Mouse (Mus musculus) MEL (cell line): ENCODE data around the gene Daxx. TPM values are rescaled to one million over a fixed set of nuclear protein-coding genes. Genes with fewer than 3 reads are reported as not detected.

Experiments
- DNase-seq: peaks from one replicate; pipeline ENCODE4 v3.0.0; 2011; ENCODE audit warnings: low read depth, low spot score
- H3K27ac ChIP-seq: 2 replicates; pipeline ENCODE4 v1.5.1; 2012; ENCODE audit warnings: low read depth, mild to moderate bottlenecking, control low read depth, low read length, moderate library complexity; ENCODE audit not compliant: control insufficient read depth
- H3K27me3 ChIP-seq, 2 experiments: fragments of 150-350 bp in 1 of 2; sonication (generic) in 1 of 2; 2 replicates each; pipeline ENCODE4 v1.6.1; 2012; ENCODE audit warnings: low read length in 2 of 2, mild to moderate bottlenecking in 2 of 2, improper control_type of control experiment in 1 of 2, moderate library complexity in 1 of 2; ENCODE audit not compliant: insufficient read depth in 2 of 2, control insufficient read depth in 1 of 2
- H3K36me3 ChIP-seq, 2 experiments: 2 replicates each; pipeline ENCODE4 v1.6.1; 2012 to 2014; ENCODE audit warnings: low read length in 2 of 2, improper control_type of control experiment in 1 of 2, inconsistent platforms in 1 of 2, mild to moderate bottlenecking in 1 of 2; ENCODE audit not compliant: insufficient read depth in 2 of 2, control insufficient read depth in 1 of 2
- H3K4me1 ChIP-seq, 2 experiments: fragments of 150-350 bp in 1 of 2; sonication (generic) in 1 of 2; 2 replicates each; pipeline ENCODE4 v1.6.1; 2012; ENCODE audit warnings: low read length in 2 of 2, improper control_type of control experiment in 1 of 2, mild to moderate bottlenecking in 1 of 2; ENCODE audit not compliant: insufficient read depth in 2 of 2, control insufficient read depth in 1 of 2
- H3K4me3 ChIP-seq, 2 experiments: fragments of 150-350 bp in 1 of 2; sonication (generic) in 1 of 2; 2 replicates each; pipeline ENCODE4 v1.5.1; 2012; ENCODE audit warnings: low read depth in 2 of 2, low read length in 2 of 2, mild to moderate bottlenecking in 2 of 2, moderate library complexity in 2 of 2, control low read depth in 1 of 2, improper control_type of control experiment in 1 of 2; ENCODE audit not compliant: control insufficient read depth in 1 of 2, insufficient read depth in 1 of 2
- H3K79me2 ChIP-seq: 2 replicates; pipeline ENCODE4 v1.6.1; 2012; ENCODE audit warnings: mild to moderate bottlenecking, low read length, moderate library complexity; ENCODE audit not compliant: control insufficient read depth, poor library complexity, insufficient read depth
- H3K9ac ChIP-seq: 2 replicates; pipeline ENCODE4 v1.6.1; 2012; ENCODE audit warnings: low read depth, mild to moderate bottlenecking, control low read depth, low read length, moderate library complexity; ENCODE audit not compliant: control insufficient read depth, poor library complexity, severe bottlenecking
- H3K9me3 ChIP-seq: fragments of 150-350 bp; sonication (generic); replicated peaks from 2 replicates; pipeline ENCODE4 v1.6.1; 2012; ENCODE audit warnings: mild to moderate bottlenecking, low read length, improper control_type of control experiment, moderate library complexity; ENCODE audit not compliant: insufficient read depth
- CHD1 ChIP-seq: IDR thresholded peaks from 2 replicates; pipeline ENCODE4 v1.6.1; 2012; ENCODE audit warnings: low read depth, mild to moderate bottlenecking, inconsistent platforms, low read length, improper control_type of control experiment
- CHD2 ChIP-seq: IDR thresholded peaks from 2 replicates; pipeline ENCODE4 v1.6.1; 2011; ENCODE audit warnings: low read length, improper control_type of control experiment
- CTCF ChIP-seq, 3 experiments: IDR thresholded peaks in 2 of 3; conservative IDR thresholded peaks in 1 of 3; 2 replicates each; pipeline ENCODE4 v1.5.1; 2011 to 2012; ENCODE audit warnings: low read length in 3 of 3, low read depth in 2 of 3, mild to moderate bottlenecking in 2 of 3, improper control_type of control experiment in 1 of 3, inconsistent platforms in 1 of 3, mixed read lengths in 1 of 3, moderate library complexity in 1 of 3; ENCODE audit not compliant: control insufficient read depth in 1 of 3, insufficient read depth in 1 of 3, poor library complexity in 1 of 3, severe bottlenecking in 1 of 3
- E2F4 ChIP-seq: IDR thresholded peaks from 2 replicates; pipeline ENCODE4 v1.6.1; 2011; ENCODE audit warnings: low read depth, low read length, improper control_type of control experiment, borderline replicate concordance
- ELF1 ChIP-seq: IDR thresholded peaks from 2 replicates; pipeline ENCODE4 v1.6.1; 2014; ENCODE audit warnings: low read depth, mild to moderate bottlenecking, inconsistent platforms, low read length, improper control_type of control experiment, moderate library complexity
- EP300 ChIP-seq, 2 experiments: IDR thresholded peaks; 2 replicates each; pipeline ENCODE4 v1.6.1; 2011; ENCODE audit warnings: improper control_type of control experiment in 2 of 2, low read length in 2 of 2, low read depth in 1 of 2, mild to moderate bottlenecking in 1 of 2
- ETS1 ChIP-seq: IDR thresholded peaks from 2 replicates; pipeline ENCODE4 v1.6.1; 2012; ENCODE audit warnings: low read depth, mild to moderate bottlenecking, inconsistent platforms, low read length, improper control_type of control experiment, moderate library complexity
- MAFK ChIP-seq: IDR thresholded peaks from 2 replicates; pipeline ENCODE4 v1.6.1; 2011; ENCODE audit warnings: low read depth, mild to moderate bottlenecking, low read length, improper control_type of control experiment, borderline replicate concordance
- MAX ChIP-seq: IDR thresholded peaks from 2 replicates; pipeline ENCODE4 v1.6.1; 2011; ENCODE audit warnings: low read length, improper control_type of control experiment
- MAZ ChIP-seq: IDR thresholded peaks from 2 replicates; pipeline ENCODE4 v1.6.1; 2012; ENCODE audit warnings: low read depth, mild to moderate bottlenecking, inconsistent platforms, low read length, improper control_type of control experiment
- MXI1 ChIP-seq: IDR thresholded peaks from 2 replicates; pipeline ENCODE4 v1.6.1; 2011; ENCODE audit warnings: mild to moderate bottlenecking, low read depth, low read length, improper control_type of control experiment
- MYB ChIP-seq: IDR thresholded peaks from 2 replicates; pipeline ENCODE4 v1.6.1; 2011; ENCODE audit warnings: mild to moderate bottlenecking, low read depth, low read length, improper control_type of control experiment
- MYC ChIP-seq: IDR thresholded peaks from 2 replicates; pipeline ENCODE4 v1.6.1; 2011; ENCODE audit warnings: low read depth, mild to moderate bottlenecking, low read length, improper control_type of control experiment, moderate library complexity
- NELFE ChIP-seq: IDR thresholded peaks from 2 replicates; pipeline ENCODE4 v1.6.1; 2011; ENCODE audit warnings: low read depth, low read length, improper control_type of control experiment
- POLR2A ChIP-seq, 2 experiments: IDR thresholded peaks; 2 replicates each; pipeline ENCODE4 v1.6.1; 2011 to 2012; ENCODE audit warnings: low read length in 2 of 2, mild to moderate bottlenecking in 2 of 2, control low read depth in 1 of 2, improper control_type of control experiment in 1 of 2, low read depth in 1 of 2, moderate library complexity in 1 of 2; ENCODE audit not compliant: control insufficient read depth in 1 of 2, insufficient read depth in 1 of 2, poor library complexity in 1 of 2
- POLR2AphosphoS2 ChIP-seq: IDR thresholded peaks from 2 replicates; pipeline ENCODE4 v1.6.1; 2011; ENCODE audit warnings: low read length, improper control_type of control experiment
- POLR2AphosphoS5 ChIP-seq: IDR thresholded peaks from 2 replicates; pipeline ENCODE4 v1.6.1; 2012; ENCODE audit warnings: low read depth, borderline replicate concordance, mild to moderate bottlenecking, inconsistent platforms, low read length, moderate library complexity, mixed read lengths
- RAD21 ChIP-seq: IDR thresholded peaks from 2 replicates; pipeline ENCODE4 v1.6.1; 2011; ENCODE audit warnings: mild to moderate bottlenecking, low read depth, low read length, improper control_type of control experiment
- SIN3A ChIP-seq: IDR thresholded peaks from 2 replicates; pipeline ENCODE4 v1.6.1; 2012; ENCODE audit warnings: low read length, improper control_type of control experiment, inconsistent platforms
- TBP ChIP-seq: IDR thresholded peaks from 2 replicates; pipeline ENCODE4 v1.8.0; 2011; ENCODE audit warnings: low read depth, low read length, improper control_type of control experiment
- TCF12 ChIP-seq: IDR thresholded peaks from 2 replicates; pipeline ENCODE4 v1.6.1; 2014; ENCODE audit warnings: low read depth, mild to moderate bottlenecking, inconsistent platforms, low read length, improper control_type of control experiment, moderate library complexity
- UBTF ChIP-seq: IDR thresholded peaks from 2 replicates; pipeline ENCODE4 v1.6.1; 2012; ENCODE audit warnings: low read depth, mild to moderate bottlenecking, inconsistent platforms, low read length, improper control_type of control experiment, moderate library complexity, borderline replicate concordance; ENCODE audit not compliant: insufficient read depth
- USF2 ChIP-seq, 2 experiments: IDR thresholded peaks; 2 replicates each; pipeline ENCODE4 v1.6.1; 2011 to 2012; ENCODE audit warnings: improper control_type of control experiment in 2 of 2, low read length in 2 of 2, borderline replicate concordance in 1 of 2, inconsistent platforms in 1 of 2, low read depth in 1 of 2, mild to moderate bottlenecking in 1 of 2; ENCODE audit not compliant: insufficient read depth in 1 of 2
- ZC3H11A ChIP-seq: IDR thresholded peaks from 2 replicates; pipeline ENCODE4 v1.6.1; 2012; ENCODE audit warnings: low read depth, mild to moderate bottlenecking, inconsistent platforms, low read length, improper control_type of control experiment
- ZKSCAN1 ChIP-seq: IDR thresholded peaks from 2 replicates; pipeline ENCODE4 v1.6.1; 2012; ENCODE audit warnings: low read depth, mild to moderate bottlenecking, inconsistent platforms, low read length, improper control_type of control experiment, moderate library complexity
- ZMIZ1 ChIP-seq: IDR thresholded peaks from 2 replicates; pipeline ENCODE4 v1.6.1; 2012; ENCODE audit warnings: low read depth, mild to moderate bottlenecking, inconsistent platforms, low read length, improper control_type of control experiment, moderate library complexity
- ZNF384 ChIP-seq: IDR thresholded peaks from 2 replicates; pipeline ENCODE4 v1.6.1; 2012; ENCODE audit warnings: low read depth, mild to moderate bottlenecking, inconsistent platforms, low read length, improper control_type of control experiment
- polyA plus RNA-seq, 2 experiments: library from polyadenylated mRNA; stranded (reverse) in 1 of 2; unstranded in 1 of 2; fragments of >175 nt in 1 of 2; fragments of >200 nt in 1 of 2; gene quantifications; 2 replicates each; pipeline versions ENCODE4 v1.2.1 to v1.2.4; 2012; ENCODE audit warnings: low replicate concordance in 2 of 2, low read depth in 1 of 2; ENCODE audit not compliant: insufficient read length in 2 of 2, insufficient read depth in 1 of 2, missing spikeins in 1 of 2
- total RNA-seq: library from RNA; depleted of rRNA; stranded (reverse); fragments of 300-350 nt; gene quantifications from 2 replicates; pipeline ENCODE4 v1.2.3, GENCODE M21; 2012

Gene Daxx
- total and polyA plus RNA-seq, 3 experiments = 40.6 to 68.0 TPM; not detected in 1

DNA sequence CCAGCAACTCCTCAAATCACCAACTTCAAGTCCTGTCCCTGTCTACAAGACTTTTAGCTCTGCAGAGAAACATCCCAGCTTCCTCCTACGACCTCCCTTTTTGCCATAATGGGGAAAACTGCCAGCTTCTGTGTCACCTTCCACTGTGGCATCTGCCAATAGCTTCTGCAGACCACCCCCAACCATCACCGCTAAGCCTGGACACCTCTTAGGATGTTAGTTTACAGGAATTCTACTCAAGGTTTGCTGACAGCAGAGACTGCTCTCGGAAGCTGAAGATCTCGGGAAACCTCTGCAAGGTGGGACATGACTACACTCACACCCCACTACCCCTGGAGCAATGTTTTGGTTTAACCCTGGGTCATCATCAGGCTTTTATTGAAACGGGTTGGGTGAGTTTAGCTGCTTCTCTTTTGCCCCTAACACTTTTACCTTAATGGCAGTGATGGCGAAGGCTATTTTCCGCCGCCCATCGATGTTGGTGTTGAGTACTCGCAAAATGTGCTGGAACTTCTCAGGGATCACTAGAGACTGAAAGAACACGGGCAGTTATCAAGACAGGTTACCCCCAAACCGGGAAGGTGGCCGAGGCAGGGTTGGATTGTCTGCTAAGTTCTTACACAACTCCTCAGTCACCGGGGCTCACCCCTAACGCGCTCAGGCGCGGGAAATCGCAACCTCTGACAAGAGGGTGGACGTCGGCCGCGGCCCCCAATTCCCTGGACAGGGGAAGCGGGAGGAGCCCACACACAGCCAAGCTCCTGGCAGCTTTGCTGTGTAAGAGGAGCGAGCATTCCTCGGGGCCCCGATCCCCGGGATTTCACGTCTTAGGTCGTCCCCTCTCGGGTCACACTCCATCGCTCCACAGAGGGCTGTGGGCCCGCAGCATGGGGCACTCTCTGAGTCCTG lies 45.7 kb downstream of the Daxx start:
- no peak for DNase-seq
- TF ChIP-seq POLR2AphosphoS2 = 0 out of 2 replicates have a peak, but pooled peaks have one; percentile 48
- TF ChIP-seq CHD1 = peak; percentile 88; the same call in 1 of the 2 replicates
- TF ChIP-seq MXI1 = peak; percentile 29; the same call in 1 of the 2 replicates
- TF ChIP-seq POLR2AphosphoS5 = 0 out of 2 replicates have a peak, but pooled peaks have one; percentile 27
- peak; percentile 26; the same call in 1 of the 2 replicates for TF ChIP-seq SIN3A
- TF ChIP-seq TCF12 = no peak
- Histone ChIP-seq H3K4me3 (peak overlapping the region; percentile 82 to 87), H3K9ac (peak overlapping the region; percentile 99), H3K36me3 (peaks cover 10 to 18% of the 10 kb centered on the region in 2 experiments), H3K27me3 (no peaks in the 10 kb centered on the region), H3K27ac (peak overlapping the region; percentile 85), H3K9me3 (no peaks in the 10 kb centered on the region), H3K79me2 (peaks cover 40% of the 10 kb centered on the region), H3K4me1 (peaks cover 0 to 13% of the 10 kb centered on the region in 2 experiments; a peak in 2 of 4 replicates)

DNA sequence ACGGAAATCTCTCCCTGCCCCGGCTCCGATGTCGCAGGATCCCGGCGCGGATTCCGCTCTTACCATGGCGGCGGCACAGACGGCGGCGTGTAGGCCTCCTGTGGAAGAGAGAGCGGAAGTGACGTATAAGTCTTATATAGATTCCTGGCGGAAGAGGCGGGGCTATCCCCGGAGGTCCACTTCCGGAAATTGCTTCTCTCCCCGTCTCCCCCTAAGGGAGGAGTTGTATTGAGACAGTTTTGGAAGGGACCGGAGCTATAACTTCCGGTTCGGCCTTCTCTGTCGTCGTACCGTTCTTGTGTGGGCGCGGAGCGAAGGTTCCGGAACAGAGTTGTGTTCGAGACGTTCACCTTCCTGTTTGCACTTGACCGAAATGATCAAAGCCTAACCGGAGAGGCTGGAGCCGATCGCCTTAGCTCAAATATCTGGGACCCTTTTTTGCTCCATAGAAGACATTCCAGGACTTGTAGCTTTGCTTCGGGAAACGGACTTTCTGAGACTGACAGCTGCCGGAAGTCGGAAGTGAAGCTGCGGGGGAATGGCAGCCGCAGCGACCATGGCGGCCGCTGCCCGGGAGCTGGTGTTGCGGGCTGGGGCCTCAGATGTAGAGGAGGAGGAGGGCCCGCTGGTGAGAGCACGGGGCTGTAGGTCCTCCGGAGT lies 46.5 kb downstream of the Daxx start, which contains the start of the genes Vps52 and Rps18:
Vps52 (plus strand) TSS at position 258 of the 660 bp plus-strand sequence.
Rps18 (minus strand) TSS at position 447 of the 660 bp plus-strand sequence.
- Histone ChIP-seq H3K79me2 (peaks cover 40% of the 10 kb centered on the region), H3K27ac (peak within 1 kb of the TSS; percentile 88), H3K27me3 (no peaks in the 10 kb centered on the region), H3K36me3 (peaks cover 10 to 18% of the 10 kb centered on the region in 2 experiments), H3K4me1 (peaks cover 0 to 12% of the 10 kb centered on the region in 2 experiments; a peak in 2 of 4 replicates), H3K4me3 (peak within 1 kb of the TSS; percentile 82 to 87), H3K9me3 (no peaks in the 10 kb centered on the region), H3K9ac (peak within 1 kb of the TSS; percentile 99)
- DNase-seq = peak; percentile 98
- TF ChIP-seq NELFE (peak; percentile 96), ZMIZ1 (peak; percentile 68; the same call in 1 of the 2 replicates), E2F4 (0 out of 2 replicates have a peak, but pooled peaks have one; percentile 45), EP300 (IDR thresholded peaks at IDR 0.05; ENCODE audit: low read depth in 1 of 2, low read length in 2 of 2) (no peak), CHD1 (no peak), MYC (peak; percentile 96), POLR2A (IDR thresholded peaks at IDR 0.05; ENCODE audit: control insufficient read depth in 1 of 2, insufficient read depth in 1 of 2, low read depth in 1 of 2, low read length in 2 of 2, poor library complexity in 1 of 2) (peak; percentile 92), ZC3H11A (no peak), ELF1 (peak; percentile 94), ZNF384 (0 out of 2 replicates have a peak, but pooled peaks have one; percentile 5), MAX (peak; percentile 90), MYB (no peak), MAFK (no peak), USF2 (IDR thresholded peaks at IDR 0.05; ENCODE audit: borderline replicate concordance in 1 of 2, insufficient read depth in 1 of 2, low read depth in 1 of 2, low read length in 2 of 2) (no peak), CTCF (IDR thresholded peaks at IDR 0.05 in 2 of 3, conservative IDR thresholded peaks at IDR 0.05 in 1 of 3; ENCODE audit: control insufficient read depth in 1 of 3, insufficient read depth in 1 of 3, low read depth in 2 of 3, low read length in 3 of 3, poor library complexity in 1 of 3, severe bottlenecking in 1 of 3) (no peak), ZKSCAN1 (no peak), ETS1 (peak; percentile 68), CHD2 (no peak), MXI1 (peak; percentile 82), TBP (peak; percentile 98), POLR2AphosphoS2 (peak; percentile 92), RAD21 (no peak), MAZ (peak; percentile 84), UBTF (no peak), TCF12 (peak; percentile 82)
